24 mouse cellular contexts compared by ENCODE assay signal in the genomic region with DNA sequence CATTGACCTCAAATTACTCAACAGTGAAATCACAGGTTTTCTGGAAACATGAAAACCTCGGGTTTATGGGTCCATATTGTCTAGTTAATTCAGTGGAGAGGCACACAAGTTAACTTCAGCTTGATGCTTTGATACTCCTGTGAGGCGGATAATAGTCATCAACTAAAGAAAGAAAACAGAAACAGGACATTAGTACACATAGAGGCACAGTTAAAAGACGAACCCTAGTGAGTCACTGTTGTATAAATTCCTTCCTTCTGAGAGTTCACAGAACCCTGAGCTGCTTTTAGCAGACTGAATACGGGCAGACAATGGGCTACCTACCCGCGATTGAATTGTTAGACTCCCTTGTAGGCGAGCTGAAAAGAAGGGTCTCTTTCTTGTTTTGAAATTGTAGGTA.
A peak's percentile ranks its signal among the peaks of the same experiment; 100 is the strongest.
DNase-seq lines count a peak whose midpoint lies in the region; ATAC-seq and TF ChIP-seq lines count a peak whose summit lies in the region.
"Had no signal": no experiment of that assay in that cellular context is flagged by ENCODE, and none has a peak within 500 bp of the region (broad histone marks: within the 10 kb centered on the region; RNA-seq: fewer than 3 reads in every experiment).

No protein-coding gene starts in this region.

- intact Hi-C loops in heart, postnatal 36 days (cut with DNase I): no loop called here

- no peak for ATAC-seq in heart, embryonic 16.5 days (replicated peaks; ENCODE audit: extremely low read depth, insufficient read depth, low FRiP score)
- peak; percentile 28; the same call in 1 of the 2 replicates for ATAC-seq in stomach, postnatal 0 days (ENCODE audit: low FRiP score, low TSS enrichment)
- no peak for ATAC-seq in forebrain, embryonic 14.5 days
- ATAC-seq: forebrain, postnatal 0 days; hindbrain, embryonic 16.5 days; inflammation-experienced regulatory T-cells, adult 6 months; intestine, postnatal 0 days had no signal

- TF ChIP-seq POLR2A in myocyte (IDR thresholded peaks at IDR 0.05; ENCODE audit: insufficient read length, low read depth): no peak

- H3K4me1 ChIP-seq in heart, embryonic 16.5 days (ENCODE audit: control insufficient read depth, insufficient read depth, low read length): peaks cover 21% of the 10 kb centered on the region
- H3K4me1 ChIP-seq in stomach, postnatal 0 days (replicated peaks; ENCODE audit: control insufficient read depth, insufficient read depth): no peaks in the 10 kb centered on the region; the same call in none of the 2 replicates
- 0 out of 2 replicates have a peak, but pooled peaks cover 6% of the 10 kb centered on the region for H3K4me1 ChIP-seq in forebrain, embryonic 14.5 days (ENCODE audit: control insufficient read depth, insufficient read depth, low read length)
- H3K4me1 ChIP-seq: embryonic facial prominence, embryonic 12.5 days; hindbrain, embryonic 12.5 days had no signal

- no peak for DNase-seq in heart, postnatal 36 days
- DNase-seq in NIH3T3 (ENCODE audit: low read depth) (peak; percentile 54), liver (no peak)
- DNase-seq in stomach, postnatal 0 days (ENCODE audit: low spot score): no peak
- no peak for DNase-seq in left cerebral cortex, adult 18-20 months (ENCODE audit: low spot score in 2 of 2)
- DNase-seq in forebrain, embryonic 14.5 days (ENCODE audit: low spot score): no peak
- DNase-seq: adrenal gland, adult 8-10 months; adrenal gland, postnatal 36 days; B cell, adult 2 months; cerebellum, adult 11-12 months; cerebellum, adult 9-10 months; cerebellum, postnatal 25 days; forebrain, postnatal 0 days; gastrocnemius, postnatal 36 days; heart, postnatal 4 days had no signal

- no peak overlapping the region for H3K9ac ChIP-seq in heart, embryonic 16.5 days (ENCODE audit: low read length)
- no peak overlapping the region for H3K9ac ChIP-seq in stomach, postnatal 0 days (ENCODE audit: low read length)
- no peak overlapping the region for H3K9ac ChIP-seq in forebrain, embryonic 14.5 days (ENCODE audit: low read length)
- H3K9ac ChIP-seq: embryonic facial prominence, embryonic 12.5 days; forebrain, embryonic 12.5 days; forebrain, postnatal 0 days; heart, embryonic 12.5 days; hindbrain, embryonic 12.5 days had no signal

- no peak overlapping the region for H3K4me2 ChIP-seq in heart, embryonic 16.5 days (ENCODE audit: low read depth, low read length)
- peak overlapping the region; percentile 58 for H3K4me2 ChIP-seq in myocyte (ENCODE audit: low read depth)
- no peak overlapping the region for H3K4me2 ChIP-seq in stomach, postnatal 0 days (replicated peaks; ENCODE audit: low read depth)
- no peak overlapping the region for H3K4me2 ChIP-seq in forebrain, embryonic 14.5 days (ENCODE audit: low read length)
- H3K4me2 ChIP-seq: embryonic facial prominence, embryonic 12.5 days; forebrain, embryonic 12.5 days; heart, embryonic 12.5 days; hindbrain, embryonic 12.5 days had no signal

- H3K79me2 ChIP-seq in myocyte (ENCODE audit: control insufficient read depth, insufficient read depth): no peaks in the 10 kb centered on the region

- 0 out of 2 replicates have a peak, but pooled peaks cover 4% of the 10 kb centered on the region for H3K9me3 ChIP-seq in heart, embryonic 16.5 days (replicated peaks; ENCODE audit: control insufficient read depth, low read length)
- H3K9me3 ChIP-seq in stomach, postnatal 0 days (ENCODE audit: control insufficient read depth, low read length): 0 out of 2 replicates have a peak, but pooled peaks cover 3% of the 10 kb centered on the region
- no peaks in the 10 kb centered on the region for H3K9me3 ChIP-seq in forebrain, embryonic 14.5 days (replicated peaks; ENCODE audit: control insufficient read depth, low read length)
- H3K9me3 ChIP-seq: embryonic facial prominence, embryonic 12.5 days; forebrain, embryonic 12.5 days; heart, embryonic 12.5 days; hindbrain, embryonic 12.5 days had no signal

- no peaks in the 10 kb centered on the region for H3K36me3 ChIP-seq in heart, embryonic 16.5 days (ENCODE audit: control insufficient read depth, insufficient read depth)
- no peaks in the 10 kb centered on the region for H3K36me3 ChIP-seq in myocyte (ENCODE audit: control insufficient read depth, insufficient read depth)
- no peaks in the 10 kb centered on the region for H3K36me3 ChIP-seq in stomach, postnatal 0 days (ENCODE audit: control insufficient read depth, insufficient read depth, low read length)
- no peaks in the 10 kb centered on the region for H3K36me3 ChIP-seq in forebrain, embryonic 14.5 days (ENCODE audit: control insufficient read depth, insufficient read depth, low read length)
- H3K36me3 ChIP-seq: embryonic facial prominence, embryonic 12.5 days; forebrain, embryonic 12.5 days; heart, embryonic 12.5 days; hindbrain, embryonic 12.5 days had no signal

- WGBS in heart, embryonic 16.5 days: 70% methylated on average over 7 of the region's 7 CpGs
- 56% methylated on average over 7 of the region's 7 CpGs for WGBS in stomach, postnatal 0 days
- WGBS in forebrain, embryonic 14.5 days: 14% methylated on average over 7 of the region's 7 CpGs

- no peaks in the 10 kb centered on the region for H3K27me3 ChIP-seq in heart, embryonic 16.5 days (ENCODE audit: control insufficient read depth, insufficient read depth, low read length)
- no peaks in the 10 kb centered on the region for H3K27me3 ChIP-seq in myocyte (ENCODE audit: control insufficient read depth, insufficient read depth, insufficient read length)
- no peaks in the 10 kb centered on the region for H3K27me3 ChIP-seq in stomach, postnatal 0 days (ENCODE audit: control insufficient read depth, insufficient read depth, low read length)
- no peaks in the 10 kb centered on the region for H3K27me3 ChIP-seq in forebrain, embryonic 14.5 days (replicated peaks; ENCODE audit: control insufficient read depth, insufficient read depth, low read length)
- H3K27me3 ChIP-seq: embryonic facial prominence, embryonic 12.5 days; heart, embryonic 12.5 days; hindbrain, embryonic 12.5 days had no signal

- H3K27ac ChIP-seq in heart, embryonic 16.5 days (ENCODE audit: low read length): peak overlapping the region; percentile 14; the same call in 1 of the 2 replicates
- peak overlapping the region; percentile 56; the same call in 1 of the 2 replicates for H3K27ac ChIP-seq in stomach, postnatal 0 days (replicated peaks)
- no peak overlapping the region for H3K27ac ChIP-seq in forebrain, embryonic 14.5 days (ENCODE audit: low read depth, low read length)
- H3K27ac ChIP-seq: embryonic facial prominence, embryonic 12.5 days; forebrain, embryonic 12.5 days; hindbrain, embryonic 12.5 days had no signal

- no peak for TF ChIP-seq CTCF in stomach, postnatal 0 days (IDR thresholded peaks at IDR 0.05; ENCODE audit: low read depth)

- no peak overlapping the region for H3ac ChIP-seq in myocyte (ENCODE audit: control insufficient read depth, insufficient read length)

- H3K4me3 ChIP-seq in heart, embryonic 16.5 days (ENCODE audit: low read length): no peak overlapping the region
- H3K4me3 ChIP-seq in myocyte: no peak overlapping the region
- no peak overlapping the region for H3K4me3 ChIP-seq in stomach, postnatal 0 days (ENCODE audit: low read depth, low read length)
- no peak overlapping the region for H3K4me3 ChIP-seq in forebrain, embryonic 14.5 days (ENCODE audit: low read depth, low read length)
- H3K4me3 ChIP-seq: embryonic facial prominence, embryonic 12.5 days; forebrain, embryonic 12.5 days; heart, embryonic 12.5 days; hindbrain, embryonic 12.5 days had no signal

- no peak for TF ChIP-seq EP300 in stomach, postnatal 0 days (optimal IDR thresholded peaks at IDR 0.05)

TF ChIP-seq in myocyte, 11 proteins besides CTCF, POLR2A, EP300 and RAD21:
- TF ChIP-seq E2F4 (IDR thresholded peaks at IDR 0.05; ENCODE audit: insufficient read depth): no peak
- no peak for TF ChIP-seq SRF (IDR thresholded peaks at IDR 0.05; ENCODE audit: control insufficient read depth, insufficient read length, low read depth)
- TF ChIP-seq MYOD1 (IDR thresholded peaks at IDR 0.05; ENCODE audit: control insufficient read depth in 1 of 3, insufficient read length in 2 of 3, low read depth in 2 of 3): no peak
- no peak for TF ChIP-seq POLR2AphosphoS2 (IDR thresholded peaks at IDR 0.05; ENCODE audit: insufficient read length, low read depth)
- no peak for TF ChIP-seq MYOG (IDR thresholded peaks at IDR 0.05; ENCODE audit: control insufficient read depth in 1 of 3, insufficient read depth in 1 of 3, insufficient read length in 2 of 3, low read depth in 2 of 3)
- TF ChIP-seq USF1 (IDR thresholded peaks at IDR 0.05; ENCODE audit: low read depth): no peak
- no peak for TF ChIP-seq CEBPB (IDR thresholded peaks at IDR 0.05; ENCODE audit: insufficient read depth, poor library complexity, severe bottlenecking)
- TF ChIP-seq TCF12 (IDR thresholded peaks at IDR 0.05; ENCODE audit: insufficient read depth, poor library complexity, severe bottlenecking): no peak
- no peak for TF ChIP-seq TCF3 (IDR thresholded peaks at IDR 0.05; ENCODE audit: insufficient read length, low read depth)
- no peak for TF ChIP-seq REST (IDR thresholded peaks at IDR 0.05; ENCODE audit: insufficient read depth, insufficient read length)
- no peak for TF ChIP-seq MAX (IDR thresholded peaks at IDR 0.05; ENCODE audit: low read depth)
TF ChIP-seq in myocyte: peak in this region for 0.
